25 mouse cellular contexts compared by ENCODE assay signal in genomic region chr1:167694731-167695130, GRCm38 (mm10). TPM values are rescaled to one million over a fixed set of nuclear protein-coding genes. Genes with fewer than 3 reads are reported as not detected.
DNase-seq lines count a peak whose midpoint lies in the region; ATAC-seq and TF ChIP-seq lines count a peak whose summit lies in the region.
"Had no signal": no experiment of that assay in that cellular context is flagged by ENCODE, and none has a peak within 500 bp of the region (broad histone marks: within the 10 kb centered on the region; RNA-seq: fewer than 3 reads in every experiment).

No protein-coding gene starts in this region.

- no peak overlapping the region for H3K27ac ChIP-seq in lung, embryonic 14.5 days (ENCODE audit: low read depth)
- no peak overlapping the region for H3K27ac ChIP-seq in midbrain, embryonic 12.5 days (replicated peaks)
- H3K27ac ChIP-seq in midbrain, embryonic 15.5 days: no peak overlapping the region
- H3K27ac ChIP-seq: embryonic facial prominence, embryonic 10.5 days; embryonic facial prominence, embryonic 12.5 days; forebrain, embryonic 13.5 days; forebrain, embryonic 15.5 days had no signal

- H3K4me1 ChIP-seq in lung, embryonic 14.5 days (ENCODE audit: insufficient read depth): no peaks in the 10 kb centered on the region
- peaks cover 17% of the 10 kb centered on the region for H3K4me1 ChIP-seq in midbrain, embryonic 12.5 days
- H3K4me1 ChIP-seq in midbrain, embryonic 15.5 days: peaks cover 7% of the 10 kb centered on the region

- H3K4me3 ChIP-seq in lung, embryonic 14.5 days (ENCODE audit: low read depth, low read length): no peak overlapping the region
- H3K4me3 ChIP-seq in midbrain, embryonic 12.5 days: no peak overlapping the region
- H3K4me3 ChIP-seq in midbrain, embryonic 15.5 days: no peak overlapping the region
- H3K4me3 ChIP-seq: embryonic facial prominence, embryonic 10.5 days; embryonic facial prominence, embryonic 12.5 days; forebrain, embryonic 13.5 days; forebrain, embryonic 15.5 days had no signal

- no peak for ATAC-seq in lung, embryonic 14.5 days (ENCODE audit: insufficient read depth)
- no peak for ATAC-seq in midbrain, embryonic 12.5 days (ENCODE audit: low FRiP score, low read depth)
- no peak for ATAC-seq in midbrain, embryonic 15.5 days (replicated peaks)
- ATAC-seq: activated CD4-positive, CD25-positive, alpha-beta regulatory T cell, adult 4 months; CD4-positive, CD25-positive, alpha-beta regulatory T cell, adult 4 months; forebrain, embryonic 13.5 days; forebrain, embryonic 15.5 days; Patski had no signal

- WGBS in lung, embryonic 14.5 days: 21% methylated on average over 3 of the region's 3 CpGs
- 11% methylated on average over 3 of the region's 3 CpGs for WGBS in midbrain, embryonic 12.5 days
- WGBS in midbrain, embryonic 15.5 days: 25% methylated on average over 3 of the region's 3 CpGs

- no peak overlapping the region for H3K9ac ChIP-seq in lung, embryonic 14.5 days
- no peak overlapping the region for H3K9ac ChIP-seq in midbrain, embryonic 12.5 days (replicated peaks)
- no peak overlapping the region for H3K9ac ChIP-seq in midbrain, embryonic 15.5 days
- H3K9ac ChIP-seq: embryonic facial prominence, embryonic 12.5 days; forebrain, embryonic 13.5 days; forebrain, embryonic 15.5 days had no signal

- H3K27me3 ChIP-seq in lung, embryonic 14.5 days (ENCODE audit: insufficient read depth, low read length): peaks cover 81% of the 10 kb centered on the region
- peaks cover 90% of the 10 kb centered on the region for H3K27me3 ChIP-seq in midbrain, embryonic 12.5 days
- H3K27me3 ChIP-seq in midbrain, embryonic 15.5 days (replicated peaks): peaks cover 82% of the 10 kb centered on the region
- H3K27me3 ChIP-seq: CH12.LX had no signal

- H3K36me3 ChIP-seq in lung, embryonic 14.5 days (ENCODE audit: insufficient read depth): no peaks in the 10 kb centered on the region
- no peaks in the 10 kb centered on the region for H3K36me3 ChIP-seq in midbrain, embryonic 12.5 days
- H3K36me3 ChIP-seq in midbrain, embryonic 15.5 days (replicated peaks): no peaks in the 10 kb centered on the region
- H3K36me3 ChIP-seq: embryonic facial prominence, embryonic 10.5 days; embryonic facial prominence, embryonic 12.5 days; forebrain, embryonic 15.5 days; G1E had no signal

- no peak overlapping the region for H3K4me2 ChIP-seq in lung, embryonic 14.5 days
- peak overlapping the region; percentile 11; the same call in 1 of the 2 replicates for H3K4me2 ChIP-seq in midbrain, embryonic 12.5 days (replicated peaks)
- no peak overlapping the region for H3K4me2 ChIP-seq in midbrain, embryonic 15.5 days
- H3K4me2 ChIP-seq: embryonic facial prominence, embryonic 12.5 days; forebrain, embryonic 13.5 days; forebrain, embryonic 15.5 days had no signal

- peak; percentile 28 for DNase-seq in heart, adult 11 months
- DNase-seq in heart, adult 18-20 months: no peak
- peak; percentile 6 for DNase-seq in lung, embryonic 14.5 days
- no peak for DNase-seq in lung, postnatal 10 days
- DNase-seq: adrenal gland, adult 8-10 months; adrenal gland, postnatal 14 days; adrenal gland, postnatal 36 days; B cell, adult 2 months; cerebellum, adult 11-12 months; cerebellum, adult 2 months; cerebellum, adult 9-10 months; cerebellum, postnatal 10 days; cerebellum, postnatal 25 days had no signal

- no peaks in the 10 kb centered on the region for H3K9me3 ChIP-seq in lung, embryonic 14.5 days (ENCODE audit: low read depth, low read length)
- H3K9me3 ChIP-seq in midbrain, embryonic 12.5 days: no peaks in the 10 kb centered on the region
- H3K9me3 ChIP-seq in midbrain, embryonic 15.5 days: no peaks in the 10 kb centered on the region
- H3K9me3 ChIP-seq: embryonic facial prominence, embryonic 10.5 days; embryonic facial prominence, embryonic 12.5 days; forebrain, embryonic 13.5 days; forebrain, embryonic 15.5 days had no signal

- TF ChIP-seq CTCF in lung, embryonic 14.5 days (IDR thresholded peaks at IDR 0.05; ENCODE audit: low read depth): no peak

RNA-seq across cellular contexts. Expression of gene Lmx1a, which starts 5.7 kb away (rescaled TPM):
- total RNA-seq in heart, adult 18-20 months (2021): not detected
- polyA plus RNA-seq in lung, embryonic 14.5 days (2014; fragmentation: Nextera tagmentation; extraction: Ambion mirVana): not detected in 2 replicates
- polyA plus RNA-seq in midbrain, embryonic 12.5 days (2016; fragmentation: Nextera tagmentation; extraction: Ambion mirVana): 15.6 and 19.5 TPM in 2 replicates
- polyA plus RNA-seq in midbrain, embryonic 15.5 days (2015; fragmentation: Nextera tagmentation; extraction: Ambion mirVana): 8.8 and 11.9 TPM in 2 replicates
- total RNA-seq: adrenal gland, adult 18-20 months; adrenal gland, postnatal 14 days; CH12.LX had no signal
- polyA plus RNA-seq: activated CD4-positive, CD25-positive, alpha-beta regulatory T cell, adult 4 months; CD4-positive, CD25-positive, alpha-beta regulatory T cell, adult 4 months; G1E had no signal

Comparison
In these comparisons a context has a peak if more than half of its experiments do, and no peak if none do; other contexts are left out.
1. DNase-seq: peak in heart, adult 11 months (single experiment) and lung, embryonic 14.5 days (single experiment); none in heart, adult 18-20 months (0 of 2) and lung, postnatal 10 days (single experiment).